Mouse (Mus musculus) 3134 (cell line): ENCODE data around the gene Abhd12b.

Experiments used
- DNase-seq: peaks from one replicate; pipeline ENCODE4 v3.0.0-alpha.2; 2011; ENCODE audit warnings: low spot score; ENCODE audit not compliant: insufficient read length; ENCODE audit errors: extremely low read depth

The Abhd12b gene

DNA sequence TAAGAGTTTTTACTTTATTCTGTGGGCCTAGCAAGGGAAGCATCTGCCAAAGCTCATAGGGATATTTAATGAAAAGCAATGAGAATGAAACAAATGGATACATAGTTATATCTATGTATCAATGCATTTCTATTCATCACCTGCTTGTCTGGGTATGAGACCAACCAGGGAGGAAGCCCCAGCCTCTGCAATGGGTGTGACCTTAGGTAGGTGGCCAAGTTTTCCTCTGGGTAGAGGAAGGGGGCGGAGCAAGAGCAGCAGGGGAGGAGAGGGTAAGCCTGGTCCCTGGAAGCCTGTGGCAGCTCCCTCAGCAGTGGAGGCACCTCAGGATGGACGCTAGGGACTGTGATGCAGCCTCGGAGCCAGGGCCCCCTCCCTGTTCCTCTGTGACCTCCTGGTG is at the start of gene Abhd12b:
Gene Abhd12b (plus strand): TSS at position 301 of the 400 bp plus-strand sequence.
- no peak for DNase-seq

DNA sequence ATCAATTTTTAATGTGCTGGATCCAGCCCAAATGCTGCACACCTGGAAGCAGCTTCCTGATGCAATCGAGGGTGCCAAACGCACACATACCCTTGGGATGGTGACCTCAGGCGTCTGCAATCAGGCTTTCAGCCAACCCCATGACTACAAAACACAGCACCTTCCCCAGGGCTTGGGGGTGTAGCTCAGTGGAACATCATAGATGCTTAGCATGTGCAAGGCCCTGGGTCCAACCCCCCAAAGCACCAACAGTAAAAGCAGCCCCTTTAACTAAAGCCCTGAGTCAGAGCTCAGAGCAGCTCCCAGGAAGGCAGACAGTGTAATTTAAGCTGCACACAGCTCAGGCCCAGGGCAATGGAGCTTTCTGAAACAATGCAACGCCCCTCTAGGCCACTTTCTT is 49.7 kb upstream of the Abhd12b start:
- no peak for DNase-seq

DNA sequence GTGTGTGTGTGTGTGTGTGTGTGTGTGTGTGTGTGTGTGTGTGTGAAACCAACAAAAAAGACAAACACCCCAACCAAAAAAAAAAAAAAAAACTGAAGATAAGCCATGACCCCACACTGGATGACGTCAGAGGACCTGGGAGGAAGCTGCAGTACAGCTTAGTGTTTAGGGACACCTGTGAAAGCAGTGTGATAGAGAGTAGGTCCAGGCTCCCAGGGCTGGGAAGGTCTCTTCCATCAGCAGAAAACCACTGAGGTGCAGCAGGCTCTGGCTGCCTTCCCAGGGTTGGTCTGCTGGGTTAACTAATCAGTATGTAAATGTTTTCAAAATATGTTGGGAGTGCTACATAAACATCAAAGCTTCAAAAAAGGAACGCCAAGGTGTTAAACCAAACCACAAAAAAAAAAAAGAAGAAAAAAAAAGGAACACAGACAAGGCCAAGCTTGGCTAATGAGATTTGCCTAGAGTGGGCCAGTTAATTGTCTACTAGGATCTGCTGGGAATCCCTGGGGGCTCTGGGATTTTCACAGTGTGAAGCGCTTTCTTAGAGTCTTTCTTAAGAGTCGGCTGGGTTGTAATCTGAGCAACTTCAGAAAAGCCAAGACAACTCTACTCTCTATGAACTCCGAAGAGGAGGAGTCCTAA is 49.0 kb upstream of the Abhd12b start:
- DNase-seq = no peak

DNA sequence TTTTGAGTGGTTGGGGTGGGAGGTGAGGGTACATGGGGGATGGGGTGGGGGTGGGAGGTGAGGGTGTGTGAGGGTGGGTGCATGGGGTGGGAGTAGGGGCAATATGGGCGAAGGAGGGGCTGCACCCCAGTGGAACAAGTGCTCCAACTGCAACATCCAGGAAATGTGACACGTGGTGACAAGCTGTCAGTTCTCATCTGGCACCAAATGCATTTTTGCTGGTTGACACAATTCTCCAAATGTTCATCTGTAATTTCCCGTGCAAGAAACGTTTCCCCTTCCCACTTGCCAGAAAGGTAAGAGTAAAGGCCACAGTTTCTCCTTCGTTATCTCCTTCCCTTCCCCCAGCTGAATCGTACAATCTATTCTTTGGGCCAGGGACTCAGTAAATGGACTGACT is 48.1 kb upstream of the Abhd12b start:
- DNase-seq = no peak

DNA sequence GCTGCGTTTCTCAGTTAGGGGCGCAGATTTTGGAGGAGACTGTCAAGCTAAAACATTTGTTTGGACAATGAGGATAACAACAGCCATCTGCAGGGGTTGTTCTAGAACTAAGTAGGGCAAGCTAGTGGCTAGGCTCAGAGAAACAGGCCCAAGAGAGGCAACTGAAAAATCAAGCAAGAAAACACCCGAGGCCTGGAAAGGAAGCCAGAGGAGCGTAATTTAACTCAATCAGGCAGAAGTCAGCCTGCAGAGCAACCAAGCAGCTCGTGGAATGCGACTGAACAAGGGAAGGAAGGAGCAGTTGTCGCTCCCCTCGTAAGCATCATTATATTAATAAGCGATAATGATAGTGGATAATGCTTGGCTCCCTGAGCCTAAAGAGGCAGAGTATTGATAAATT is 47.4 kb upstream of the Abhd12b start:
- DNase-seq = no peak

DNA sequence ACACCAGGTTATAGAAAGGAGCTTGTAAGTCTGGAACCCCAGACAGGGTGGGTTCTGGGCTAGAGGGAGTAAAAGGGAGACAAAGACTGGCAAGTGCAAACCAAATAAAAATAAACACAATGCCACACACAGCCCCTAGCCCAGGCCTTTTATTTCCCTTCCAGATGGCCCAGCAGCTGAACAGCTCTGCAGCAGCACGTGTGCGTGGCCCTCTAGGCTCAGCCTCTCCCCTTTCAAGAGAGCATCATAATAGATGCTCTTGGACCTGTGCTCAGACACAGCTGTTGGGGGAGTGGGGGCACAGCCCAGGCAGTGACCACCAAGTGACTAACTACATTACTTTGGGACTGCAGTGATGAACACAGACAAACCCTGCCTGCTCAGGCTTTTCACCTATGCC is 45.8 kb upstream of the Abhd12b start:
- DNase-seq = no peak

DNA sequence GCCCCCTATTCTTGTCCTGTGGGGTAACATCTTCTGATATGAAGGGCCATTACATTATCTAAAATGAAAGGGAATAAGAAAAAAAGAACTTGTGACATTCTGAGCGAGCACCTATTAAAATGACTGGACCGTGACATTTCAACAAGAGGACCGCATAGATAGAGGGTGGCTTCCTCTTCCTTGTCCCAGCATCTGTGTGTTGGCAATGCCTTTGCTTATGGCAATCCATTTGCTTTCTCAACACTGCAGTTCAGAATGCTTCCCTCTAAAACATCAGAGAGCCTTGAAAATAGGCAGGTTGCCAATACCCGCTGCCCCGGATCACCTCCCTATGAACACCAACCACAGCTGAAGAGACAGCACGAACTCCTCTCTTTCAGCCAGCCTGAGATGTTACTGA is 44.0 kb upstream of the Abhd12b start:
- no peak for DNase-seq

DNA sequence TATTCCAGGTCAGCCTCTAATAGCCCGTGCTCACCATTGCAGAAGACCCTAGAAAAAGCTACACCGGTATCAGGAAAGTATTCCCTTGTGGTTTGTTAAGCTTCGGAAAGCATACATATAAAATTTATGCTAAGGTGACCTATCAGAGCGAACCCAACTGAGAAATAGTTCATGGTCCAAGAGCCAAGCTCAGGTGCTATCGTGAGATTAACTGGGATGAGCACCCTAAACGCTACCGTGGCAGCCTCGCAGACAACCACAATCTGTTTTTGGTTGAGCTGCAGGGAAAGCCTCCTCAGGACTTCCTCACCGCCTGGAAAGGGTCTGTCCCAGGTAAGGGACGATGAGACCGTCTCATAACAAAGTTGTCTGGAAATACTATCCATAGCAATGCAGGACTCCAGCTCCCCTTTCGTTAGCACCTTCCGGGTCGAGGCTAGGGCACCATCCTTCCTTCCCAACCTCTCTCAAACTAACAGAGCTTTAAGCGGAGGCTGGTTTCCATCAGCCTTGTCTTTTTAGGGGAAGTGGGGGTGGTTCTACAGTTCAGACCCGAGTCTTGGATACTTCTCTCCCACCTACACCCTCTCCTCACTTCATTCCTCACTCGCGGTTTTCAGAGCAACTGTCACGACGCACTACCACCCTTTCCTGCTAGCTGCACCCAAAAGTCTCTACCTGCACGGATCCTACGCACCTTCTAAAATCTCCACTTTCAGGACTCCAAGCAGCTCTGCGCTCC is 43.4 kb upstream of the Abhd12b start:
- no peak for DNase-seq

DNA sequence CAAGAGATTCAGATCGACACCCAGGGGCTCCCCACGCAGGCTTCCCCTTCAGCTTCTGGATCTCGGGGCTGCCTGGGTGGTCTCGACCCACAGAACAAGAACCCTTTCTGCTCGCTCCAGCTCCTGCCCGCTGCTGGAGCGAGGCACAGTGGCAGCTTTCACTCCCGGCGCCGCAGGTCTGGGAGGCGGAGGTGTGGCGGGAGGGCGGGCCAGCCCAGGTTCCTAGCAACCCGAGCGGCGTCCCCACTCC is 42.9 kb upstream of the Abhd12b start:
- DNase-seq = no peak

DNA sequence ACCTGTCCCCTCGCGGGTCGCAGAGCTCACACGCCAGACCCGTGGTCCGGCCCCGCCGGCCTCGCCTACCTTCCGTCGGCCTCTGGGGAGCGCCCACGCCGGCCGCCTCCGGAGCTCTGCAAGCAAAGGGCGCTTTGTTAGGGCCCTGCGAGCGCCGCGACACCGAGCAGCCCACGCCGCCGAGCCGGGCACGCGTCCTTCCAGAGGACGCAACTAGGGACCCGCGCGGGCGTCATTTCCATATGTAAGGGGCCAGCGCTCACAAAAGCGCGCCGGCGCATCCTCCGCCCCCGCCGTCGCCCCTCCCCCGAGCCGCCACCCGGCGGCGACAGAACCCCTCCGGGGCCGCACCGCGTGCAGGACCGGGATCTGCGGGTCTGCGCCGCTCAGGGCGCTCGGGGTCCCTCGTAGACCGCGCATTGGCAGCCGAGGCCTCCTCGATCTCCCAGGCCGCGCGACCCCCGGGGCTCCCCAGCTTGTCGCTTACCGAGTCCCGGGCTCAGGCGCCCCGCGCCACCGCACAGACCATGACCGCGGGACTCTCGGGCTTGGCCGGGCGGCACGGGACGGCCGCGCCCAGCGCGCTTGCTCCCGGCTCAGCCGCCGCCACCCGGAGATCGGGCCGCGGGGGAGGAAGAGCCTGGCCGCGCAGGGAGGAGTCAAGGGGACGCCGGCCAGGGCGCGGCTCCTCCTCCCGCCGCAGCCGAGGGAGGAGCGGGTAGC is 42.4 kb upstream of the Abhd12b start:
- peak; percentile 84 for DNase-seq

DNA sequence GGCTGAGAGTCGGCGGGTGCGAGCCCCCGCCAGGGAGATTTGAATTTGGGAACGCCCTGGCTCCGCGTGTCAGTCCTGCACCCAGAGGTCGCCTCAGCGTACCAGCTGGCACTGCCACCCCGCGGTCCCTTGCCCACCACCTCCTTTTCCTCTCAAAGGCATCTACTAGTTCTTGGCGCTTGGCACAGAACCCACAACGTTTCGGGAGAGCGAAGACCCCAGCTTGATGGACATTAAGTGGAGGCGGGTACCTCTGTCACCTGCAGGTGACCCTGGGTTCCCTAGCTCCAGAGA is 41.9 kb upstream of the Abhd12b start:
- DNase-seq = no peak

DNA sequence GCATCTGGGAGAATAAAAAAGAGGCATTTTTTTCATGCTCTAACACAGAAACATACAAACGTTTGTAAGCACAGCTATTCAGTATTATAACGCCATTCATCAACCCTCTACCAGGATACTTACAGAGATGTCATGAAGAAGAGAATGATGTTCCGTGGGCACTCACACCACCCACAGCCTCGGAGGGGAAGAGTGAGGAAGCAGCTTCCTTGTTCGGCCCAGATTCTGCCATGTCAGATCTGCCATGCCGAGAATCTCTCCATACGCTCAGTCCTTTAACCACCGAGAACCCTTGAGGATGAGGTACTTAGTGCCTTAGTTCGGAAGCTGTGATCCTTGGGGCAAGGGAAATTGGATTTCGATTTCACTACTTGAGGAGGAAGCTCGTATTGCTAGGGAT is 40.6 kb upstream of the Abhd12b start, which contains the start of gene Nin:
Gene Nin (minus strand): TSS at position 367 of the 400 bp plus-strand sequence.
- DNase-seq = no peak

DNA sequence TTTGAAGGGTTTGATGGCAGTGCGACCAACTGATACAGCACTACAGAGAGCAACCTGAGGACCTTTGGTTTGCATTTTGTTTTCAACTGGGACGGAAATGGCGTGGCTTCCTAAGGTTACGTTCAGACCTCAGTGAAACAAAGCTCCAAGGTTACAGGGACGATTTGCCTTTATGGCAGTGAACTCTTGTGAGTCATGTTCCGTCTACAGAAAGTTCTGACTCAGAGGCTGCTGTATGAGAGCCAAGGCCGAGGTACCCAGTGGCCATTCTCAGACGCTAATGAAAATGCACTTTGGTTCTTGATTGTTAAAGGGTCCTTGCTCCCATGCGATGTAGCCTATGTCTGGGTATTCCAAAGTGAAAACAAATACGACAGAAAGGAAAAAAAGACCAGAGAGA is 36.8 kb upstream of the Abhd12b start:
- peak; percentile 40 for DNase-seq

DNA sequence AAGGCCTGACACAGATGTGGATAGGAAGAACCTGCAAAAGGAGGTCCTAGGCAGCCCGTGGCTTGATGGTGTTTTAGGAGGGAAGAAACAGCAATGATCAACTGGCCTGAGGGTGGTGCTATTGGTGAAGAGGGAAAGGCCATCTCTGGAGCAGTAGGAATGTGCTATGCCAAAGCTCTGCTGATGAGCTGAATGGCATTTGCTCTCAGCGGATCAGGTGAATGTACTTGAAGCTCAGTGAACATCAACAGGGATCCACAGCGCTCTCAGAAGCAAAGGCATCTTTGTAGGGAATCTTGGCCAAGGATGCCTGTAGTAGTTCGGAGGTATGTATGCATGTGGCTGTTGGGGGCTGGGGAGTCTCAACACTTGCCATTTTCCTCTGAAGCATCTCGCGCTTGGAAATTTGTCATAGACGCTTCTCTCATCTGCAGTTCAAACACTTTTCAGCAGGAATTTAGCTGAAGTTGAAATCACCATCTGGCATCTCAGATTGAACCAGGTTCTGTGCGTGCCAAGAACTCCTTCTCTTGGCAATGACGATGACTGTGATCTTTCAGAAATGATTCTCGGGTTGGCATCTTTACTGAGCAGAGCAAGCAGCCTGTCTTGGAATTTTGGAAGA is 35.1 kb upstream of the Abhd12b start:
- DNase-seq = no peak

DNA sequence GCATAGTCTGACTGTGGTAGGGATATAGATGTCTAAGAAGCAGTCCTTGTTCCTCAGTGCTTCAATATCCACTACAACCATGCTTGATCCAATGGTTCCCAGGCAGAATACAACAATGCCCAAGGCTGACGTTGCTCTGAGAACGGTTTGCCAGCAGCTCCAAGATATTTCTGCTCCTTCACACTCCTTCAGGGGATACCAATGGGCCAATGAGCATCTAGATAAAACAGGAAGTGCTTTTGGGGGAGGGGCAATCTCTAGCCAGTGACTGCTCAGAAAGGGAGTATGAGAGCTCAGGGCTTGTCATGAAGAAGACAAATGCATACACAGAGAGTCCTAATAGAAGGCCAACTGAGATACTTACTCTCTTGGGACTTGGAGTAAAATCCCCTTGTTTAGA is 34.4 kb upstream of the Abhd12b start:
- DNase-seq = no peak

DNA sequence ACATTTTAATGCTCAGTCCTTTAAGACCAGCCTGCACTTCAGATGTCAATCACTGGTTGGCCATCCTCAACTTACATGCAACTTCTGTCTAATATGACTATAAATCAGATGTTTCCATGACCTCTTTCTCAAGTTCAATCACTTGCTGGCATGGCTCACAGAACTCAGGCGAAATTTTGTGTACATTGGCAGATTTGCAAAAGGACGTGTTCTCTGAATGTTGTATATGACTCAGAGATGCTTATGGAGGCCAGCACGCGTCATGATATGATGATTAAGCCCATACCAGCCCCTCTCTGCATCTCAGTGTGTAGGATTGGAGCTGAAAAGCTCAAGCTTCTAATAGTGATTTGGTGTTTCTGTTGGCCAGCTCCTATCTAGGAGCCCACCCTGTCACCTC is 27.3 kb upstream of the Abhd12b start:
- no peak for DNase-seq

DNA sequence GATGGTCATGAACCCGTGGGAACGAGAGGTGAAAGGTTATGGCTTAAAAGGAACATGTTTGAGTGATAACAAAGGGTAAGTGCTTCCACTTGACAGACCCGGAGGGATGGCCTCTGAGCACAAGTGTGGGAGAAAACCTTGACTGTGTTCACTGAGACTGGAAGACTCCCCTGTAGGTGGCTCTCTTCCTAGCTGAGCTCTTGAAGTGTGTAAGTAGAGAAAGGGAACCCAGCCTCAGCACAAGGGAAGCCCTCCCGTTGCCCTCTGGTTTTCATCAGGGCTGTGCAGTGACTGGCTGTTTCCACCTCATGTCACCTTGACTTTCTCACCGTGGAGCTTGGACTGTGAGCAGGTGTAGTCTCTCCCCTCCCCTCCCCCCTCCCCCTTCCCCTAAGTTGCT is 24.8 kb upstream of the Abhd12b start:
- DNase-seq = no peak

DNA sequence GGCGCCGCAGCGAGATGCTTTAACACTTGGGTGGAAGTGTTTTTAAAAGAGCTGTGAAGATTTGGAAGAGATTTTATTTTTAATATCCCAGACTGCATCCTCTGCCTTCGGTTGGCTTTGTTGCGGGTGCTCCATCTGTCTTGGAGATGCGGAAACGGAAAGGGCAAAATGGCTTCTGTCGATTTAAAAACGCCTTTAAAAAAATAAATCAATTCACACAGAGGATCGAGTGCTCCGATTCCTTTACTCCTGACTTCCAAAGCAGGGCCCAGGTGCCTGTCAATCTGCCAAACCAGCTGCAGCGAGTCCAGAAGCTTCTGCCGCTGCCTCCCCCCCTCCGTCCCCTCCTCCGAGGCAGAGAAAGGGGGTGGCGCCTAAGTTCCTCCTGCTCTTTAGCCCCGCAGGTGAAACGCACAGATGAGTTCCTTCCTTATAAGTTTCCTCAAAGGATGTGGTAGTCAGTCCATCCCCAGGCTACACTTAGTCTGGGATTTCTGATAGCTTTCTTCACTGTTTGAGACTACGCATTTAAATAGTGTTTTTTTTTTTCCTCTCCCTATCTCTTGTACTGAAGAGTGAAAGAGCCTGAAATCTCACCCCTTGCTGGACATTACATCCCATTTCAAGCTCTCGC is 22.8 kb upstream of the Abhd12b start:
- no peak for DNase-seq

DNA sequence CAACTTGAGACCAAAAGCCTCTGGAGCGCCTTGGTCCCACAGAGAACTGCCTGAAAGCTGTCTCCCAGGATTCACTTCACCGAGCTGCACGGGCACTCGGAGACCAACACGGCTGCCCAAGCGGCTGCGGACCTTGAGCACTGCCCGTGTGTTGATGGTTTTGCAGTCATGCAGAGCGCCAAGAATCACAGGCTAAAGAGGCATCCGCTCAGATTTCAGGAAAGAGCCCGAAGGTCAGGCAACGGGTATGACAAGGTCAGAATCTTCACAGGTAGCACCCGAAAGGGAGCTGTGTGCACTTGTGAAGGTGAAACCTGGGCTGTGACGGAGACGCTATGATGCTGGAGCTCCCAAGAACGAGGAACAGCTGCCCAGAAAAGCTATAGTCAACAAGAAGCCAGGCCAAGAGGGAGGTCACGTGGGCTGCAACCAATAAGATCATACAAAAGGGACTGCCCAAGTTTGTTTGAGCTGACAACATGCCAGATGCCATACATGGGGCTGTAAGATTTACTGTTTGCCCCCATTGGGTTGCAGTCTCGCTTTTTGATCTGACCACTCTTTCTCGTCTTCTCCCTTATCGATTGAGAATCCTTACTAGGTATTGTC is 19.2 kb upstream of the Abhd12b start:
- DNase-seq = no peak

DNA sequence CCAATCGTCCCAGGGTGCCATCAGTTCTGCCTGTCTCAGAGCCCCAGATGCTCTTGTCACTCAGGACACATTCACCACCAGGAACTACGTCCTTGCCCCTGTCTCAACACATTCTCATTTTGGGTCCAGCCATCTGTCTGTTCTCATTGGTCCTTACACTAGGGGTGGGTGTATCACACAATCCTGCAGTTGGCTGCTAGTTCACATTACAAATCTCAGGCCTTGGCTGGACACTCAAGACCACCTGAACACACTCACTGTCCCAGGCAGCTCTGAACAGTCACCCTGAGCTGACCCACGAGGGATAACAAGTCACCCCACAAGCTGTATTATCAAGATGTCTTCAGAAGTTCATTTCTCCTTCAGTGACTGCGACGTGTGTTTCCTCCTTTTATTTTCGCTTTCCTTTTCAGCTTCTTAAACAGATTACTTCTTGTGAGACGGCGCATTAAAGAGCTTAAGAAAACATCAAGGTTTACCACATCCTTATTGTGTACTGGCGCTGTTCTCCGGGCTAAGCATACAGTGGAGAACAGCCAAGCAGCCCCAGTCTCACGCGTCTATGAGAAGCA is 17.7 kb upstream of the Abhd12b start:
- DNase-seq = peak; percentile 21

DNA sequence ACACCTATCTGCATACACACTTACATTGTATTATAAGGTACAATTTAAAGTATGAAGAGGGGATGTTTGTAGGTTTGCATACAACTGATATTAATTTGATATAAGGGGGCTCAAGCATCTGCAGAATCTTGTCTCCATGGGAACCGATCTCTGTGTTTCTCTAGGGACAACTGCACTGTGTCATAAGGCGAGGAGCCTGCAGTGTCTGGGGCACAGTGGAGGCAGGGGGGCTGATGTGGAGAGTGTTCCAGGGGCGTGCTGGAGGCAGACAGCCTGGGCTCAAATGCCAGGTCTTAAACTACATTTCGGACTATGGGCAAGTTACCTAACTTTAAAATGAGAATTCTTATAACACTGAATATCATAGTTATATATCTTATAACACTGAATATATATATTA is 16.8 kb upstream of the Abhd12b start:
- no peak for DNase-seq
